Mouse (Mus musculus): Measurements from ENCODE around the gene Morn1. TPM values are rescaled to one million over a fixed set of nuclear protein-coding genes. Genes with fewer than 3 reads are reported as not detected.

Gene Morn1
- polyA plus RNA-seq, 1 experiment from 2014 or later = 3.0 TPM

GRCm38 (mm10) chr4:155173822-155174785, 87.7 kb downstream of the Morn1 start:
- WGBS = 17% methylated on average over 16 of the region's 17 CpGs

GRCm38 (mm10) chr4:155176210-155176609, 89.8 kb downstream of the Morn1 start:
- Histone ChIP-seq H3K27me3 (replicated peaks) (no peaks in the 10 kb centered on the region), H3K4me3 (replicated peaks) (no peak overlapping the region), H3K4me1 (replicated peaks) (peaks cover 84% of the 10 kb centered on the region), H3K9me3 (no peaks in the 10 kb centered on the region), H3K27ac (peak overlapping the region; percentile 60; the same call in 1 of the 2 replicates), H3K4me2 (replicated peaks) (no peak overlapping the region), H3K36me3 (no peaks in the 10 kb centered on the region), H3K9ac (no peak overlapping the region)
- ATAC-seq = no peak
- 48% methylated on average over 3 of the region's 3 CpGs for WGBS

More at GRCm38 (mm10) chr4:155173822-155174785, 87.7 kb downstream of the Morn1 start:
- ATAC-seq = peak; percentile 4; the same call in 1 of the 2 replicates
- H3K9me3 ChIP-seq = no peaks in the 10 kb centered on the region
- H3K36me3 ChIP-seq = no peaks in the 10 kb centered on the region
- H3K27me3 ChIP-seq (replicated peaks) = no peaks in the 10 kb centered on the region
- peak overlapping the region; percentile 42 for H3K9ac ChIP-seq
- H3K27ac ChIP-seq = peak overlapping the region; percentile 98
- peak overlapping the region; percentile 19 for H3K4me3 ChIP-seq (replicated peaks)
- H3K4me2 ChIP-seq (replicated peaks) = peak overlapping the region; percentile 54
- H3K4me1 ChIP-seq (replicated peaks) = peaks cover 85% of the 10 kb centered on the region

- Histone ChIP-seq H3K4me3 (replicated peaks) (no peak overlapping the region), H3K4me2 (replicated peaks) (peak overlapping the region; percentile 38), H3K9me3 (no peaks in the 10 kb centered on the region), H3K27ac (peak overlapping the region; percentile 75), H3K9ac (0 out of 2 replicates have a peak overlapping the region, but pooled peaks have one; percentile 15), H3K27me3 (replicated peaks) (no peaks in the 10 kb centered on the region), H3K4me1 (replicated peaks) (peaks cover 68% of the 10 kb centered on the region), H3K36me3 (no peaks in the 10 kb centered on the region)
- ATAC-seq = peak; percentile 32; the same call in 1 of the 2 replicates
- WGBS = 16% methylated on average over 6 of the region's 6 CpGs
Measured at GRCm38 (mm10) chr4:155178274-155178673, 91.9 kb downstream of the Morn1 start.

- ATAC-seq = 0 out of 2 replicates have a peak, but pooled peaks have one; percentile 19
- H3K4me3 ChIP-seq (replicated peaks) = no peak overlapping the region
- peak overlapping the region; percentile 38; the same call in 1 of the 2 replicates for H3K4me2 ChIP-seq (replicated peaks)
- H3K27me3 ChIP-seq (replicated peaks) = no peaks in the 10 kb centered on the region
- no peak overlapping the region for H3K9ac ChIP-seq
- no peaks in the 10 kb centered on the region for H3K9me3 ChIP-seq
- no peaks in the 10 kb centered on the region for H3K36me3 ChIP-seq
- WGBS = 22% methylated on average over 3 of the region's 3 CpGs
- peaks cover 65% of the 10 kb centered on the region for H3K4me1 ChIP-seq (replicated peaks)
- H3K27ac ChIP-seq = peak overlapping the region; percentile 75
Measured at GRCm38 (mm10) chr4:155178981-155179512, 92.7 kb downstream of the Morn1 start.

GRCm38 (mm10) chr4:155183201-155183600, 96.8 kb downstream of the Morn1 start:
- Histone ChIP-seq H3K4me3 (replicated peaks) (no peak overlapping the region), H3K27ac (no peak overlapping the region), H3K4me2 (replicated peaks) (no peak overlapping the region), H3K4me1 (replicated peaks) (peaks cover 61% of the 10 kb centered on the region), H3K27me3 (replicated peaks) (no peaks in the 10 kb centered on the region), H3K9me3 (no peaks in the 10 kb centered on the region), H3K36me3 (no peaks in the 10 kb centered on the region), H3K9ac (no peak overlapping the region)
- WGBS = 84% methylated on average over 7 of the region's 7 CpGs
- no peak for ATAC-seq

GRCm38 (mm10) chr4:155184248-155185070, 98.1 kb downstream of the Morn1 start:
- WGBS = 52% methylated on average over 18 of the region's 18 CpGs
- H3K4me3 ChIP-seq (replicated peaks) = no peak overlapping the region
- ATAC-seq = peak; percentile 32; the same call in 1 of the 2 replicates
- no peaks in the 10 kb centered on the region for H3K9me3 ChIP-seq
- peaks cover 60% of the 10 kb centered on the region for H3K4me1 ChIP-seq (replicated peaks)
- peak overlapping the region; percentile 54 for H3K27ac ChIP-seq
- H3K27me3 ChIP-seq (replicated peaks) = no peaks in the 10 kb centered on the region
- no peak overlapping the region for H3K9ac ChIP-seq
- H3K36me3 ChIP-seq = no peaks in the 10 kb centered on the region
- H3K4me2 ChIP-seq (replicated peaks) = peak overlapping the region; percentile 30

GRCm38 (mm10) chr4:155185845-155186244, 99.5 kb downstream of the Morn1 start:
- no peak for ATAC-seq
- Histone ChIP-seq H3K27ac (no peak overlapping the region), H3K4me1 (replicated peaks) (peaks cover 70% of the 10 kb centered on the region), H3K27me3 (replicated peaks) (no peaks in the 10 kb centered on the region), H3K36me3 (no peaks in the 10 kb centered on the region), H3K4me2 (replicated peaks) (no peak overlapping the region), H3K9me3 (no peaks in the 10 kb centered on the region), H3K9ac (no peak overlapping the region), H3K4me3 (replicated peaks) (no peak overlapping the region)
- 89% methylated on average over 9 of the region's 9 CpGs for WGBS

GRCm38 (mm10) chr4:155187192-155187674, 100.9 kb downstream of the Morn1 start:
- Histone ChIP-seq H3K4me1 (replicated peaks) (peaks cover 76% of the 10 kb centered on the region), H3K36me3 (no peaks in the 10 kb centered on the region), H3K4me2 (replicated peaks) (no peak overlapping the region), H3K4me3 (replicated peaks) (no peak overlapping the region), H3K9ac (no peak overlapping the region), H3K27me3 (replicated peaks) (no peaks in the 10 kb centered on the region), H3K9me3 (no peaks in the 10 kb centered on the region), H3K27ac (peak overlapping the region; percentile 45)
- ATAC-seq = no peak
- 37% methylated on average over 3 of the region's 3 CpGs for WGBS

- WGBS = 12% methylated on average over 8 of the region's 8 CpGs
Measured at GRCm38 (mm10) chr4:155188341-155188740, 102.0 kb downstream of the Morn1 start.

GRCm38 (mm10) chr4:155188803-155189202, 102.4 kb downstream of the Morn1 start:
- H3K4me3 ChIP-seq (replicated peaks) = no peak overlapping the region
- 0 out of 2 replicates have a peak overlapping the region, but pooled peaks have one; percentile 1 for H3K4me2 ChIP-seq (replicated peaks)
- H3K27me3 ChIP-seq (replicated peaks) = no peaks in the 10 kb centered on the region
- peak overlapping the region; percentile 32; the same call in 1 of the 2 replicates for H3K27ac ChIP-seq
- peaks cover 81% of the 10 kb centered on the region for H3K4me1 ChIP-seq (replicated peaks)
- H3K9ac ChIP-seq = no peak overlapping the region
- no peak for ATAC-seq
- H3K9me3 ChIP-seq = no peaks in the 10 kb centered on the region
- no peaks in the 10 kb centered on the region for H3K36me3 ChIP-seq

More at GRCm38 (mm10) chr4:155188341-155188740, 102.0 kb downstream of the Morn1 start:
- H3K4me2 ChIP-seq (replicated peaks) = 0 out of 2 replicates have a peak overlapping the region, but pooled peaks have one; percentile 1
- no peak for ATAC-seq
- no peaks in the 10 kb centered on the region for H3K27me3 ChIP-seq (replicated peaks)
- H3K9me3 ChIP-seq = no peaks in the 10 kb centered on the region
- peaks cover 84% of the 10 kb centered on the region for H3K4me1 ChIP-seq (replicated peaks)
- H3K4me3 ChIP-seq (replicated peaks) = no peak overlapping the region
- H3K27ac ChIP-seq = peak overlapping the region; percentile 45
- H3K36me3 ChIP-seq = no peaks in the 10 kb centered on the region
- H3K9ac ChIP-seq = no peak overlapping the region

- peaks cover 73% of the 10 kb centered on the region for H3K4me1 ChIP-seq (replicated peaks)
- 17% methylated on average over 4 of the region's 4 CpGs for WGBS
- H3K36me3 ChIP-seq = no peaks in the 10 kb centered on the region
- H3K4me3 ChIP-seq (replicated peaks) = no peak overlapping the region
- peak overlapping the region; percentile 4; the same call in 1 of the 2 replicates for H3K27ac ChIP-seq
- H3K9ac ChIP-seq = peak overlapping the region; percentile 17; the same call in 1 of the 2 replicates
- H3K27me3 ChIP-seq (replicated peaks) = no peaks in the 10 kb centered on the region
- no peaks in the 10 kb centered on the region for H3K9me3 ChIP-seq
- 0 out of 2 replicates have a peak overlapping the region, but pooled peaks have one; percentile 2 for H3K4me2 ChIP-seq (replicated peaks)
- 0 out of 2 replicates have a peak, but pooled peaks have one; percentile 29 for ATAC-seq
Measured at GRCm38 (mm10) chr4:155189711-155190139, 103.3 kb downstream of the Morn1 start.

All from intestine, embryonic 15.5 days (tissue).